Mouse (Mus musculus): ENCODE data around the gene 1700001J03Rik.
"Not testable (repeated sequence)": the region's sequence is repeated elsewhere in the genome, so short reads cannot be mapped to it uniquely, and the experiment has no call there.

1700001J03Rik gene

DNA sequence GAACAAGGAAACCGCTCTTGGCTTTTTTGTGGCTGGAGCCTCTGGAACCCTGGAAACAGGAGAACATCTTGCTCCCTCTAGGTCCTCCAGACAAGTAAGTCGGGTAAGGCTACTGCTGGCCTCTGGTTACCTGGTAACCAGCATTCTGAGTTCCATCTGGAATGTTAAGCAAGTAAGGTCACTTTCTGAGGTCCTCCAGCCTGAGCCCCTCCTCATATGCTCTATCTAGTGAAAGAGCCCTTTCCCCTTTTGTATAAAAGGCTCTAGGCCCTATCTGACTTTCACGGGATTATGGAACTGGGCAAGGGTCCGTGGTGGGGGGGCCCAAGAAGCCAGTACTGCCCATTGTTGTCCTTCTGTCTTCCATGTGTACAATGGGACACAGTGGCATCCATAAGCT, at the start of gene 1700001J03Rik:
1700001J03Rik (minus strand) TSS at position 101 of the 400 bp plus-strand sequence.
- not testable (repeated sequence) for DNase-seq

DNA sequence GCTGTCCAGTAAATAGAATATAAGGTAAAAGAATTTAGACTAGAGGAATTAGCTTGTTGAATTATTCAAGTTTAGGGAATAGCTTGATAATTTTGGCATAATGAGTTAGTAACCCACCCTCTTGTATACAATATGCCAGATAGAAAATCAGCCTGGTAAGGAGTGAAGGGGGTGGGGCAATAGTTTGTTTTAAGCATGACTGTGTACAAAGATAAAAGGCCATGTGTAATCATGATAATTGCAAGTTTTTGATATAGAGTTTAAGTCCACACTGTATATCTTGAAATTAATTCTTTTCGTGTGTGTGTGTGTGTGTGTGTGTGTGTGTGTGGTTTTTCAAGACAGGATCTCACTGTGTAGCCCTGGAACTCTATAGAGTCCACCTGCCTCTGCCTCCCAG, 49.2 kb upstream of the 1700001J03Rik start:
- no peak for DNase-seq

DNA sequence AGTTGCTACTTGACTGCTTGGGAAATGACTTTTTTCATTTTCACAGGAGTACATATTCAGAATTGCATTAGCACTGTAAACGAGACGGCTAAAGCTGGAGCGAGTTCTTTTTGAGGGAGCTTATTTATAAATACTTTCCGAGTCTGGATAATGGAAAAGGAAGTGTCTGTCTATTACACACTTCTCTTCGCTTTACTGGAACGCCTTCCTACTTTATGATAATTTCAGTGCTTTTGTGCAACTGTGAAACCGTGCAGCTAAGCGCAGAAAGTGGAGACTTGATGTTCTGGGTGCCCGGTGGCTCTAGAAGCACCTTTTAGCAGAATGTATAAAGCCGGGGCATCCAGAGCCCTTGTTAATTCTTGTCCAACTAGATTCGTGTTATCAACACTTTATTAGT, 47.7 kb upstream of the 1700001J03Rik start:
- DNase-seq = no peak

DNA sequence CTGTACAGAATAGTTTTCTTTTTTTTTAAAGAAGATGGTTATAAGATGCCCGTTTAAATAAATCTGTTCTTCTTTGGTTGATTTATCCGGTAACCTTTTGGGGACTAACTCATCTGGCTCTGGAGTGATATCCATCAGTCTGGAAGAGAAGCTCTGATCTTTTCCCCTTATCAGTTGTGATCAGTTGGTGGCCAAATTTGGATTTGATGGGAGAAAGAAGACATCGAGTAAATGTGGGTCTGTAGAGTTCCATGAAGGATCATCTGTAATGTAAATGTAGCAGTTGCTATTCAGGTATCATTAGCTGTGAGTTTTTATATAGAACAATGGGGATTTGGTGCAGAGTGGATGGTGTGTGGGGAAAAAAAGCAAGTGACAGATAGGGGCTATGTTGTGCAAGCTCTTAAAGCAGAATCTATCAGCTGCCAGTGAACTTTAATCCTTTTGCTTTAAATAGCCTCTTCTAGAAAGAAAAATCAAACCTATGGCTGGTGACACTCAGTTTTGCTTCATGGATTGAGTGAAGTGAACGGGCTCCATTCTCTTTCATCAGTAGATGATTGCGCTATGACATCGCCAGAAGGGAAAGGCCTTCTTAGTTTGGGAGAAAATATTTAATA, 47.1 kb upstream of the 1700001J03Rik start:
- no peak for DNase-seq

DNA sequence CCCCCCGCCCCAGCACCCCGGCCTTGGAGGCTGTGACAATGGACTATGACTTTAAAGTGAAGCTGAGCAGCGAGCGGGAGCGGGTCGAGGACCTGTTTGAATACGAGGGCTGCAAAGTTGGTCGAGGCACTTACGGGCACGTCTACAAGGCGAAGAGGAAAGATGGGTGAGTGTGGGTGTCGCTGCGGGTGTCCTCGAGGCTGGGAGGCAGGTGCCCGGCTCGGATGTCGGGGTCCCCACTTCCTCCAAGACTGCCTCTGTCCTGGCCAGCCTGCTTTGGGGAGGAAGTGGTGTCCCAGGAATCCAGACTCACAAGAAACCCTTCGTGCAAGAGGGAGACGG, 46.5 kb upstream of the 1700001J03Rik start:
- DNase-seq = peak; percentile 15 to 39

DNA sequence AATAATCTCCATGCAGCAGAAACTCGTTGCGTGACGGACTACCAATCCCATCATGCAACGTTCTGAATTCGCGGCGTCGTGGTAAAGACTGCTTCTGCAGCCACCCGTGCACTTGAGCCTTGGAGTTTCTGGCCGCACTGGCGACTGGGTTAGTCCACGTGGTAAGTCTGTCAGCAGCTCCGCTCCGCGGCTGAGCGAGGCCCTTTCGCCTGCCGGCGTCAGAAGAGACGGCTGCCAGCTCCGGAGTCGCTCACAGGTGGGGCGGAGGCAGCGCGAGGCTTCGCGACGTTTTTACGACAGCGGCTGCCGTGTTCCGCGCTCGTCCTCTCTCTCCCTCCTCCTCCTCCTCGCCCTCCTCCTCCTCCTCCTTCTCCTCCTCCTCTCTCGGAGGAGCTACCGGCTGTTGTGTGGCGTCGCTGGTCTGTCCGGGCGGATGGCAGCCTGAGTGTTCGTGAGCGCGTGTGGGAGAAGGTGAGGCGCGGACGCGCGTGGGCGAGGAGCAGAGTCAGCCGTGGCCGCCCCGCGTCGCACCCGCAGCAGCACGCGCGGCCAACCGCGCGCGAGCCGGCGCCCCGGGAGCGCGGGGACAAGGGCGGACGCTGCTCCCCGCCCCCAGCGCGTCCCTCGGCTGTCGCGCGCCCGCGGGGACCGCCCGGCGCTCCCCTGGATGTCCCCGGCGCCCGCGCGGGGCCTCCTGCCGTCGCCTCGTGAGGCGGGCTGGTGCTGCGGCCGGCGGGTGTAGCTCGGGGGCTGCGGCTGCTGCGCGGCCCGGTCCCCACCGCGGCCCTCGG, 46.0 kb upstream of the 1700001J03Rik start, which contains the start of gene Cdk8:
Cdk8 (plus strand) TSS at position 367 of the 791 bp plus-strand sequence.
- DNase-seq = peak; percentile 95 to 96

DNA sequence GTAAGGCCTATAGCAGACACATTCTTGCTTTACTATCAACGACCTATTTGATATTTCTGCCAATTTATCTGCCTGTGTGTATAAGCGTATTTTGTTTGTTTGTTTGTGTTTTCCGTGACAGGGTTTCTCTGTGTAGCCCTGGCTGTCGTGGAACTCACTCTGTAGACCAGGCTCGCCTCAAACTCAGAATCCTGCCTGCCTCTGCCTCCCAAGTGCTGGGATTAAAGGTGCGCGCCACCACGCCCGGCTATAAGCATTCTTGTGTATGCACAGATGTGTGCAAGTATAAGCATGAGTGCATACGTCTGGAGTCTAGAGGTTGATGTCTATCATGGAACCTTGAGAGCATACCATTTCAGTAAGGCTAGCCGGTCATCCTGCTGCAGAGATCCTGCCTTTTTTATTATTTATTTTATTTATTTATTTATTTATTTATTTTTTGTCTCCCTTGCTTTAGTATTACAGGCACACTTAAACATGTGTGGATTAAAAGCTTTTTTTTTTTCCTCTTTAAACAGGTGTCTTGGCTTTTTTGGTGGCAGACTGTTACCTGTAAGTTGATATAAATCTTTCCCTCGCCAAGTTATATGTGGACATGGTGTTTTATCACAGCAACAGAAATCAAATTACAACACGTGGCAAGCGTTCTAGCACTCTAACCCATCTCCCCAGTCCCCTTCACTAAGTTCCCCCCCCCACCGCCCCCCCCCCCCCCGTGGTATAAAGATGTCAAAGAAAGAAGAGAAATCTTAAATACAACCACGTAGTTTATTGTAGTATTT, 45.0 kb upstream of the 1700001J03Rik start:
- no peak for DNase-seq

DNA sequence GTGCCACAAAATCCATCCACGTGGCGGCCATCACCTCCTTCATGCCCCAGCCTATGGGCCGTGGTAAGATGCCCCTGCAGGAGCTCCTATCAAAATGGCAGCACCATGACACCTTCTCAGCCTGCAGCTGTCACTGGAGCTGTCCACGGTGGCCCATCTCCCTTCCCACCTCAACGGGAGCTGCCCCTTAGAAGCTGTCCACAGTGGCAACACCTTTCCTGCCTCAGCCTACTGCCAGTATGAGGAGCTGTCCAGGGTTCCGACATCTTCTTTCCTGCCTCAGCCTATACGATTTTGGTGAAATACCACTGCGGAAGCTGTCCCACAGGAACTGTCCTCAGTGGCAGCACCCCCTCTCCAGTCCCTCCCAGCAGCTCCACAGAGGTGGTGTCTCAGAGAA, 42.4 kb upstream of the 1700001J03Rik start:
- DNase-seq = no peak

DNA sequence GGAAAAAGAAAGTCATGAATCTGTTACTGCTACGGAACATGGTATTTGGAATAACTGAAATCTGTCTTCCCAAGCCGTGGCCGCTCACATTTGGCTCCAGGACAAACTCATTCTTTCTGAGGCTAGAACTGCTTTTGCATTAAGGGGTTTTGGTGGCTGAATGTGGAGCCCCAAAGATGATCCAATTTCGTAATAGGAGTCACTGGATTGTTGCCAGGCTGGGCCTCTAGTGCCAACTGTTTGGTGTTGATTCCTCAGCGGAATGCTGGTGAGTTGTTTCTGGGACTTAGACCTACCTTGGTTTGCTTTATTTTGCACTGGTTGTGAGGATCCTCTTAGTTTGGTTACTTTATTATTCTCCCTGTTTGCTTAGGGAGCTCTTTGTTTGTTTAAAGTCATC, 38.7 kb upstream of the 1700001J03Rik start:
- DNase-seq = peak; percentile 47 to 70

DNA sequence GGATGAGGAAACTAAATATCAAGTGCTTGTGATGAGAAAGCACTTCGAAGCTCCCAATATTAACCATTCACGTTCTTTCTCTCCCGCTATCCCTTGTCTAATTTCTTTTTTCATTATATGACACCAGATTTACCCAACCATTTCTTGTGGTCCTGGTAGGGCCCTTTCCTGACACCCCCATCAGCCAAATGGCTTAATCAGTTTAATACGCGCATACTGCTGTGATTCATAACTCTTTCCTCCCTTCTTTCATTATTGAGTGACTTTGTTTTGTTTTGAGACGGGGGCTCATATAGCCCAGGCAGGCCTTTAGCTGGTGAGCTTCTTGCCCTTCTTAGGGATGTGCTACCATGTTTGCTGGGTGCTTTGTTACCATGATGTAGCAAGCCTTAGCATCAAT, 36.6 kb upstream of the 1700001J03Rik start:
- no peak for DNase-seq

DNA sequence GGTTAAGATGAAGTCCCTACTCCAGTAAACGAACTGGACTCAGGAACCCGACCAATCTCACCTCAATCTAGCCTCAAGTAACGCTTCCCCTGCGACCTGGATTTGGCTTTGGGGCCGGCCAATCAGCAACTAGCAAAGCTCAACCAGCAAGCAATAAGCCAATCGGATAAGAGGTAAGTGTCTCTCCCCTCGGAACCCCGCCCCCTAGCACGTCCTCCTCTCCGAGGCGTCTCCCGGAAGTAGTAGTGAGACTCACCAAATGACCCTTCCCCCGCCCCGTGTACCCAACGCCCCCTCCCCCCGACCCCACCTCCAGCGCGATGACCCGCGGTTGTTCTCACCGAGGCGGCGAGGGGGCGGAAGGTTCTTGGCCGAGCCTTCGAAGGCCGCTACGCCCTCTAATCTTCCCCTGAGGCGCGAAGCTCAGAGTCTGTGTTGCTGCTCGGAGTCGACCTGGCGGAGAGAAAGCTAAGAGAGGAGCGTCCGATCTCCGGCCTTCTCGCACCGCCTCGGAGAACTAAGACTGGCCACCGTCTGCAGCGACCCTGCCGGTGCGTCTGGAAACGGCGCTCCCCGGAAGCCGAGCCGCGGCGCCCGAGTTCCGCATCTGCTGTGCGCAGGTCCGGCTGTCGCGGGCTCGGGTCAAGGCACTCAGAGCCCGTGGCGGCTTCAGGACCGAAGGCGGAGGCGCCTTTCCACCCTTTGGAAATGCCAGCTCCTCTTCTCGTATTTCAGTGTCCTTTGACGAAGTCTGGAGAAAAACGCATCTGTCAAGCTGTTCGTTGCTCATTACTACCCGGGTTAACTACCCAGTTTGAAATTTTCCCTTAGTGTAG, 36.0 kb upstream of the 1700001J03Rik start, which contains the start of gene Rnf6:
Rnf6 (minus strand) TSS at position 677 of the 836 bp plus-strand sequence.
- DNase-seq = peak; percentile 97 to 98

DNA sequence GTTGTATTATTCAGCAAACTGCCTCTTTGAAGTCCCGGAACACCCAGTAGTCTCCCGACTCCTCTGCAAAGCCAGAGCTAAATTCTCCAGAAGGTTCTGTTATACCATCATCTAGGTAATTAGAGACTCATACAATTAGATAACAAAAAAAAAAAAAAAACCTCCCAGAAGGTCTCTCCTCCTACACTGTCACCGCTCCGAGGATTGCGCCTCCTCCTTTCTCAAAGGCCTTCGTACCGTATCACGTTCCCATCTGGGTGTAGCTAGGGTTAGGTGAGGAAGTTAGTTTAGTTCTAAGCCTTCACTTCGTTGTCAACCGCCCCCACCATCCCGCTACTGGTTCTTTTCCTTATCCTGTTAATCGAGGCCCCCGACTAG, 35.4 kb upstream of the 1700001J03Rik start:
- DNase-seq = no peak

DNA sequence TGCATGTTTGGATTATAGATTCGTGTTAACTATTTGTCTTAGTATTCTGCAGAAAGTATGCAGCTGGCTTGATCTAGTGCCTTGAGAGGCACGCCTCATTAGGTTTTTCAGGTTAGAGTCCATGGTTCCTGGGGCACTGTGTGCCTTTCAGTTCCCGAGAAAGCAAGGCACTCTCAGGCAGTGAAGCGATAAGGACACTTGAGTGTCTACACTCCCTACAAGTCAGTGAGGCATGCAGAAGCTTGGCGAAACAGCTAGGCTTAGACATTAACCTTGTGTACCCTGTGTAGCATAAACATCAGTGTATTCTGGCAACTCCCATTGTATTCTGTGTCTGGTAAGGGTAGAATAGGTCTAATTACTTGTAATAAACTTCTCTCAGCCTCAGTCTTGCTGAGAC, 20.4 kb upstream of the 1700001J03Rik start:
- DNase-seq = peak; percentile 73 to 93

DNA sequence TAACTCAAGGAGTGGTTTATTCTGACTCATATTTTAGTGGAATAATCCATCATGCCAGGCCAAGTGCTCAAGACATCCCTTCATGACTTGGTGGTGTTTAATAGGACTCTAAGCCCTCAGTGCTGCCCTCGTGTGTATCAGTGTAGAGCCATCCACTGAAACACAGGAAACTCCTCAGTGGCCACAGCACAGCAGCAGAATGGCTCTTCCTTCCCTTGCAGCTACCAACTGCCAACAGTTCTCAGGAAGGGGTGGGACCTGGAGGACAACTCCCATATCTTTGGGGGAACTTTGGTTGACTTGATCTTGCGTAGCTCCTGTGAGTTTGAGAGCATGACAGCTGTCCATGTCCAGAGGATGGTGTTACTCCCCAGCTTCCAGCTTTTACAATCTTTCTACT, 18.8 kb upstream of the 1700001J03Rik start:
- DNase-seq = peak; percentile 21 to 37

DNA sequence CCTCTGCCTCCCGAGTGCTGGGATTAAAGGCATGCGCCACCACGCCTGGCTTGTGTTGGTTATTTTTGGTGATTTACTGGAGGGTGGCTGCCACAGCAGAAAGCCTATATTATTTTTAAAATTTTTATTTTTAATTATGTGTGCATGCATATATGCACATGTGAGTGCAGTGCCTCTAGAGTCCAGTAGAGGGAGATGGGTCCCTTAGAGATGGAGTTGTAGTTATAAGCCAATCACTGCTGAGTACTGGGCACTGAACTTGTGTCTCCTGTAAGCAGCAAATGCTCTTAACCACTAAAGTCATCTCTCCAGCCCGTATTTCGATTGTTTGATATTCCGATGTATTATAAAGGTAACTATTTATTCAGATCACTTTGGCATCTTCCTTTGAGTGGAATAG, 15.5 kb upstream of the 1700001J03Rik start:
- no peak for DNase-seq

DNA sequence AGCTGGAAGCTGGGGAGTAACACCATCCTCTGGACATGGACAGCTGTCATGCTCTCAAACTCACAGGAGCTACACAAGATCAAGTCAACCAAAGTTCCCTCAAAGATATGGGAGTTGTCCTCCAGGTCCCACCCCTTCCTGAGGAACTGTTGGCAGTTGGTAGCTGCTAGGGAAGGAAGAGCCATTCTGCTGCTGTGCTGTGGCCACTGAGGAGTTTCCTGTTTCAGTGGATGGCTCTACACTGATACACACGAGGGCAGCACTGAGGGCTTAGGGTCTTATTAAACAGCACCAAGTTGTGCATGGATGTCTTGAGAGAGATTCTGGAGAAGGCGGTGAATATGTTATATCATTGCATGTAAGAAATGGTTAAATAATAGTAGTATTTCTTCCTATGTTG, 14.4 kb upstream of the 1700001J03Rik start:
- DNase-seq = no peak

DNA sequence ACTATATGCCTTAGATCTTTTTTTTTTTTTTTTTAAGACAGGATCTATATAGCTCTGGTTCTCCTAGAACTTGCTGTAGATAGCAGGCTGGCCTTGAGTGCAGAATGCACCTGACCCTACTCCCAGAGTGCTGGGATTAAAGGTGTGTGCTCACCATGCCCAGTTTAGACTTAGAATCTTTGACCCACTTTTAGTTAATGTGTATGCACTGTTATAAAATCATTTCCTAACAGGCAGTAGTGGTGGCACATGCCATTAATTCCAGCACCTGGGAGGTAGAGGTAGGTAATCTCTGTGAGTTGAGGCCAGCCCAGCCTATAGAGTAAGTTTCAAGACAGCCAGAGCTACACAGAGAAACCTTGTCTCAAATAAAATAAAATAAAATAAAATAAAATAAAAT, 14.0 kb upstream of the 1700001J03Rik start:
- peak; percentile 50 to 82 for DNase-seq

DNA sequence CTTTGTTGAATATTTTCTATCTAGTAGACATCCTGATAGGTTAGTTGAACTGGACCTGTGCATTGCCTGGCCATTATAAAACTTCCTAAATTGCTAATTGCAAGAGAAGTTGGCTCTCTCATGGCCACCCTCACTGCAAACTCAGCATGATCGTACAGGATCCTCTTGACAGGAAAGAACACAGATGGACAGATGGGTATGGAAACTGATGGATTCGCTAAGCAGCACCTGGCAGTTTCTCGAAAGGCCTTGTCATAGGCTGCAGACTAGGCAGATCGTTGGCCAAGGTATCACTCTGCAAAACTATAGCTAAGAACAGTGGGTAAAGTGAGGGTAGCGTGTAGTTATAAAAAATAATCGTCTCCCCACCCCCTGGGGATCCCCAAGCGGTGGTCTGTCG, 8.3 kb upstream of the 1700001J03Rik start:
- DNase-seq = no peak

DNA sequence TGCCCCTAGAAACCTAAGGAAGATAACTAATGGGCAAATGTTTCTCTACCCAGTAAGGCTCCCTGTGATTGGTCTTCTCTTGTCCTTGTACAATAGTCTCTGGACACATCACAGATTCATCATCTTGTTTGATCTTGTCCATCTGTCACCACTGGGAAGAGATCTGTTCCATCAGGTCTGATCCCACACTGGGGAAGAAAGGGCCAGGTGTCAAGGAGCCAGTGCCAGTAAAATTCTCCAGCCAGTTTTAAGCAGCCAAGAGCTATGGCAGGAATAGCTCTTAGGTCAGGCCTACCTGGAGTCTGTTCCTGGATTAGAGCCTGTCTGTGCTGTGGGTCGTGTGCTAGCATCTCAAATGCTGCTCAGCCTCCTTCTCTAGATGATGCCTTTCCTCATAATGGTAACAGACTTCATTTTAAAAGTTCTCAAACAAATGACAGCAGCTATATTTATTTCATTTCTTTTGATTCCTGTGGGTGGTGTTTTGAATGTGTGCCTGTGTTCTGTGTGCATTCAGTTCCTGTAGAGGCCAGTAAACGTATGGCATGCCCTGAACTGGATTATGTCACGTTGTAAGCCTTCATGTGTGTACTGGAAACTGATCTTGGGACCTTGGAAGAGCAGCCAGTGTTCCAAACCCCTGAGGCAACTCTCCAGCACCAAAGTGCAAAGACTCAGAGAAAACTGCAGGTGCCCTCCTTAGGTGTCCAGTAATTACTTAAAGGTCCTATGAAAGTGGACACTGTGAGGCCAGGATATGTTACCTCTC, 5.6 kb upstream of the 1700001J03Rik start:
- peak in 1 of 2 experiments; percentile 21 for DNase-seq

DNA sequence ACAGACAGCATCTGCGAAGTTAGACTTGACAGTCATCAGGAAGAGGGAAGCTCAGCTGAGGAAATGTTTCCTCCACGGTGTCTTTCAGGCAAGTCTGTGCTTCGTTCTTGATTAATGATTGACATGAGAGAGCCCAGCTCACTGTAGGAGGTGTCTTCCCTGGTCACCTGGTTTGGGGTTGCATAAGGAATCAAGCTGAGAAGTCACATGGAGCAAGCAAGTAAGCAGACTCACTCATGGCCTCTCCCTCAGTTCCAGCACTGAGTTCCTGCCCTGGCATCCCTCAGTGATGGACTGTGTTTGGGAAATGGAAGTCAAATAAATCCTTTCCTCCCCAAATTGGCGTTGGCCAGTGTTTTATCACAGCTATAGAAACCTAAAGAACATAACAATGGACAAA, 5.0 kb upstream of the 1700001J03Rik start:
- peak; percentile 50 to 73 for DNase-seq

DNA sequence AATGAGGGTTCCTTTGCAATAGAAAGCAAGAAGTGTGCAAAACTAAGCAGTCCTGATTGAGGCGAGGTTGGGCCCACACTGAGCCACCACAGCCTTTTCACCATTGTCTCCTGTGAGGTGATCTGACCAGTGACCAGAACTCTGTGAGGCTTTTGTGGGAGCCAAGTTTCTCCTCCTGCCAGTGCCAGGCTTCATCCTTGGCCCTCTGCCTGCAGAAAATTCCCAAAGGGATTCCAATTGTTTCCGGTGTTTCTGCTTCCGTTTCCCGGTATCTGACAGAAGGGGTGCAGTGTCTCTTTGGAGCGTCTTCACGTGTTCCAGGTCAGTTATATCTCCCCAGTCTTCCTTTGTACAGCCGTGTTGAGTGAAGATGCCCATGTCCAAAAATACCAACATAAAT, 3.6 kb upstream of the 1700001J03Rik start:
- peak; percentile 19 to 55 for DNase-seq

DNA sequence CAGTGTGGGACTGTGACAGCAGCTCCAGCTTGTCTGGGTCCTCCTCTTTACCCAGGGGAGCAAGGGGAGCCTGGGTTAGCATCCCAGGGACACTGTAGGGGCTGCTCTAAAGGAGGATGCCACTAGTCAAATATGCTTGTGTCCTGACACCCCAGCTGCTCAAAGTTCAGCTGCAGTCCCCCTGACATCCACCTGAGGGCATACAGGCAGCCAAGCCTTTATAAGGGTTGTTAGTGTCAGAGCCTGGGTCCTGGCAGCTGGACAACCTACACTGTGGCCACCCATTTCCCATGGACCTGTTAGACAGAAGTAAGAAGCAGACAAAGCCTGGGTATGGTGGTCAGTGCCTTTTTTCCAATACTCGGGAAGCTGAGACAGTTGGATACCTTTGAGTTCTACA, 3.0 kb upstream of the 1700001J03Rik start:
- peak; percentile 40 to 59 for DNase-seq
